Mouse (Mus musculus): ENCODE results near the gene Hand2. TPM values are rescaled to one million over a fixed set of nuclear protein-coding genes. Genes with fewer than 3 reads are reported as not detected.

Hand2 gene
- total RNA-seq, 1 experiment from 2014 or later, result not detected

DNA sequence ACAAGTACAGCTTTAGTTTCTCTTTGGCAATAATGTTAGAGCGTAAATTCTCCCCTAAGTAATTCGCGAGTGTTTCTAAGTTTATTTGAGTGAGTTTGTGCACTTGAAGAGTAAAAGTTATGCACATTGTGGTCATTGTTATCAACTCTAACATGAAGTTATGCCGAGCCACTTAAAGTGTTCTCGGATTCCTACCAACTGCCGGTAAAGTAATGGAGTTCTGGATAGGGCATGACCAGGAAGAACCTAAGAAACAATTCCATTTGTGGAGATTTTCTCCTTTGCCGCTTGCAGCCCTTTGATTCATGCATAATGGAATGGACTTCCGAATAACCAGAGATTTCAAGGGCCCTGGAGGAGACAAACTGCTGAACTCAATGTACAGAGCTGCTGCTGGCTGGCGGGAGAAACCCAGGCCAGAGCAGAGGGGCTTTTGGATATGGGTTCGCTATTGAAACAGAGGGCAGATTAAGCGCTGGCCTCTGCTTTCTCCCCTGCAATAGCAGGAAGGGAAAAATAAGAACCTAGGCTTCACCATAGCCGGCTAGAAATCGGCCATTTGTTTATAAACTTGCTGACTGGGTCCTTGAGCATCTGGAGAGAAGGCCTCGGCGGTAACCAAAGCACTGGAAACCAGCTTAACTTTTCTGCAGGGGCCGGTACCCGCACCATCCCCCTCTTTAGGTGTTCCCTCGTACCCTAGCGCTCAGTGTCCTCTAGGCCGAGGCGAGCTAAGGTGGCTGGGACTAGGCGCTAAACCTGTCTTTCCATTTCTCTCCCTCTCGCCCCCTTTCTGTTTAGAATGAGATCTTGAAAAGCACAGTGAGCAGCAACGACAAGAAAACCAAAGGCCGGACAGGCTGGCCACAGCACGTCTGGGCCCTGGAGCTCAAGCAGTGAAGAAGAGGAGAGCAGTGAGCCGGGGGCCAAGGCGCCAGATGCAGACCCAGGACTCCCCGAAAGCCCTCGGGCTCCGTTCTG lies 2.5 kb downstream of the Hand2 start:
- ATAC-seq (ENCODE audit: extremely low read depth, insufficient number of reproducible peaks, low FRiP score, poor library complexity, severe bottlenecking), result no peak

DNA sequence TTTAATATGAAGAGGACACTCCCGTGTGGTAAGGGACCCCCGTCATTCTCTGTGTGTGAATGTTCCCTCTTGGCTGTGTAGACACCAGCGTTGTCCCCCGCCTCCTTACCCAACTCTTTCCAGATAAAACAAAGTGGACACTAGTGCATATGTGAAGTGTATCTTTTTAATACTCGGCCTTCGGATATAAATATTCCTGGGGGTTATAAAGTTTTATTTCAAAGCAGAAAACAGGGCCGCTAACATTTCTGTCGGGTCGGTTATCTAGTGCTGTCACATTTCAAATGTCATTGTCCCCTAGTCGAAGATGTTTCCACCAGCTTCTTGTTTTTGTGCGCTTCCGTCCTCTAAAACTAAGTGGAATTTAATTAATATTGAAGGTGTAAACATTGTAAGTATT lies 3.3 kb downstream of the Hand2 start:
- no peak for ATAC-seq (ENCODE audit: extremely low read depth, insufficient number of reproducible peaks, low FRiP score, poor library complexity, severe bottlenecking)

DNA sequence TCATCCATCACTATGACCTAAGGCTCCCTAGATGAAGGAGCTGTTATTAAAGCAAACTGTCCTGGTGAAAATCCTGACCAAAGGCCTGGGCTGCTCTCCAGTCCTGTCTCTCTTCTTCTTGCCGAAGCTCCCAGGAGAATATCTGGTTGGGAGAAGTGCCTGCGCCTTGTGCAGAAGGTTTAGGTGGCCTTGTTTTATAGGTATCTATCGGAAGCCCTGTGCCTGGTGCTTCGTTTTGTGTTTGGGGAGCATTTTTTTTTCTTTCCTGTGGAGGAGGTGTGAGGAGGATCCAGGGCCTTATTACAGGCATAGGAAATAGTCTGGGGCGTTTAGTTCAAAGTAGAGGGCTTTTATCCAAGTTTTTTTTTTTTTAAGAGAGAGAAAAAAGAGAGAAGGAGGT lies 3.9 kb downstream of the Hand2 start:
- ATAC-seq (ENCODE audit: extremely low read depth, insufficient number of reproducible peaks, low FRiP score, poor library complexity, severe bottlenecking), result no peak

DNA sequence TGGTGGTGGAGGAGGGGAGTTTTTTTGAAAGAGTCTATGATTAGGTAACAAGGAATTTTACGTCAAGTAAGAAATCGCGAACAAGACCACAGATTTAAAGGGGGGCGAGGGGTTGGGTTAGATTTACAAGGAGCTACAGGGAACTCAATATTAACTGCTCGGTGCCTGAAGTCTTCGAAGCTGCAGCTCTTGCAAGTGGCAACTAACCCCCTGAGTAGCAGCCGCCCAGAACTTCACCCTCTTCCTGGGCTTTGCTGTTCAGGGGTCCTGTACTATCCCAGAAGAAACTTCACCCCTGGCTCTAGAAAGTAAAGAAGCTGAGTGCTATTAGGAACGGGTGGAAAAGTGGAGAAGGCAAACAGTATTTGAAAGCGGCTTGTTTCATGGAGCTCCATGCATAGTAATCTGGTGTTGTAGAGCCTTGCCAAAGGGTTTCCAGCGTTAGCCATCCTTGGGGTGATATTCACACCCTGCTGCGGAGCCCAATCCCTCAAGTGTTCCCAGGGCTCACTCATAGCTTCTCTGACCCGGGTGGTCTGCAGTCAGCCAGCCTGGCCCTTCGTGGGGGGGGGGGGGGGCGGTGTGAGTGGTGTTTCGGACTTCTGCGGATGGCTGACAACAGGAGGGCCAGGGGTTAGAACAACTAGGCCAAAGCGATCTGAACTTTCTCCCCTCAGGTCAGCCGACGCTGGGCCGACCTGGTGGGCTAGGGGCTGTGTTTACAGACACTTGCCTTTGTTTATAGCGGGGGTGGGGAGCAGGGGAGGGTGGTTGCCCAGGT lies 4.5 kb downstream of the Hand2 start:
- no peak for ATAC-seq (ENCODE audit: extremely low read depth, insufficient number of reproducible peaks, low FRiP score, poor library complexity, severe bottlenecking)

DNA sequence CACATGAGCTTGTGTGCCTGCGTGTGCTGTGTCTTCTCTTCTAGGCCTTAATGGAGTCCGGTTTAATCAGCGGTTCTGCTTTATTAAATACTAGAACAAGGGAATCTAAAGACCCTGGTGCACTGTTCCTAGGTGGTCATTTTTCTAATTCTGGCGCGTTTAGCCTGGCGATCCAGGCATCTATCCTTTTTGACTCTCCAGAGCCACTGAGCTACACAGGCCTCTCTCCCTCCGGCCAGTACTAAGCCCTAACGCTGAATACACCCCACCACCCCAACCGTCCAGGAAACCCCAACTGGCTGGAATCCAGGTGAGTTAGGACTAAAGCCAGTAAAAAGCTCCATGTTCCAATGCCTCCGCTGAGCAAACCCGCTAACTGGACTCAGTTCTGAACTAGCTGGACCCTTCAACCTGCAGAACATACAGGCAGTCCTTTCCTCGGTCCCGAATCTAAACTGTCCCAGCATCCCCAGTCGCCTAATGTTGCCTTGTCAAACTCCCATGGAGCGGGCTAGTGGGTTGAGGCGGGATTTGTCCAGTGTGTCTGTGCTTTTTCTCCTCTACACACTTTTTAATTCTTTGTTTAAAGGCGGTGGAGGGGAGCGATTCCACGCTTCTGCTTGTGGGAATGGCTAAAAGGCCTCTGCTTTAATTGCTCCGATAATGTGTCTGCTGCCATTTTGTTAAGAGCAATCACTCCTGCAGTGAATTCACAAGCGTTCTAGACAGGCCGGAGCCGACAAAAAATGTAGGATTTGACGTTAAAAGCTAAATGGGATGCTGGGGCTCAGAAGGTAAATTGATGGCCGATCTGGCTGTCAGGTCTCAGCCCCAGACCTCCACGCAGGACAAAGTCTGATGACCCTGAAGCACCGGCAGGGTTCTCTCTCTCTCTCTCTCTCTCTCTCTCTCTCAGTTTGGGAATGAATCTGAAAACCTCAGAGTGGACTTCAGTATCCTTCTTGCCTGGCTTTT lies 5.6 kb downstream of the Hand2 start:
- no peak for ATAC-seq (ENCODE audit: extremely low read depth, insufficient number of reproducible peaks, low FRiP score, poor library complexity, severe bottlenecking)

DNA sequence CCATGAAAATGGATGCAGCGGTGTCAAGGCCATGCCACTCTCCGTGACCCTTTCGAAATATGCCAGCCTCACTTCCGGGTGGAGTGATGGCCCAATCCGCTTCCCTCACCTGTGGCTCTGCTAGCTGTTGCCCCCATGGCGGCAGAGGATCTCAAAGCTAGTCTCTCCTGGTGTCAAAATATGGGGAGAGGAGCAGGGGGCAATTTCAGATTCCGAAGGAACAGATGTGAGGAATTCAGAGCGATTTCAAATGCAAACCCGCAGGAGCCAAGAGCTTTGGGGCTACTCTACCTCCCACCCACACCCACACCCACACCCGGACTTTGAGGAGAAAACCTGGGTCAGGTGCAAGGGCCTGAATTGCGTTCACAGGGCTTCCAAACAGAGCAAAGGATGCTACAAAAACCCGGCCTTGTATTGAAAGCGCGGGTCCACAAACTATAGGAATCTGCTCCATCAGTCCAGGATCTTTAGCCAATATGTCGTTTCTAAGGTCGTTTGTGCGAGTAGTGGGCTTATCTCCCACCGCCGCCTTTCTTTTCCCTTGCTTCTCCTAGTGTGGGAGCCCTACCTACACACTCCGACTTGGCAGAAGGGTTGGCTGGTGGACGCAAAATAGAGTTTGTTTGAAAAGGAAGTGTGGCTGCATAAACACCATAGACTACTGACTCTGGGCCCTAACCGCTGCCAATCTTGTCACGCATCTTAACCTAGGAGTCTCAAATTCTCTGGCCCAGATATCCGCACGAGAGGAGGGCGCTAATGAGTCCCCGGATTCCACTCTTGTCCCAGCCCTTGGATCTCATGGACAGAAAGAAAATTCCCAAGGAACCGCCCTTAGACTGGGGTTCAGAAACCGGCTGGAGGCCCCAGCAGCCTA lies 6.7 kb downstream of the Hand2 start:
- no peak for ATAC-seq (ENCODE audit: extremely low read depth, insufficient number of reproducible peaks, low FRiP score, poor library complexity, severe bottlenecking)

DNA sequence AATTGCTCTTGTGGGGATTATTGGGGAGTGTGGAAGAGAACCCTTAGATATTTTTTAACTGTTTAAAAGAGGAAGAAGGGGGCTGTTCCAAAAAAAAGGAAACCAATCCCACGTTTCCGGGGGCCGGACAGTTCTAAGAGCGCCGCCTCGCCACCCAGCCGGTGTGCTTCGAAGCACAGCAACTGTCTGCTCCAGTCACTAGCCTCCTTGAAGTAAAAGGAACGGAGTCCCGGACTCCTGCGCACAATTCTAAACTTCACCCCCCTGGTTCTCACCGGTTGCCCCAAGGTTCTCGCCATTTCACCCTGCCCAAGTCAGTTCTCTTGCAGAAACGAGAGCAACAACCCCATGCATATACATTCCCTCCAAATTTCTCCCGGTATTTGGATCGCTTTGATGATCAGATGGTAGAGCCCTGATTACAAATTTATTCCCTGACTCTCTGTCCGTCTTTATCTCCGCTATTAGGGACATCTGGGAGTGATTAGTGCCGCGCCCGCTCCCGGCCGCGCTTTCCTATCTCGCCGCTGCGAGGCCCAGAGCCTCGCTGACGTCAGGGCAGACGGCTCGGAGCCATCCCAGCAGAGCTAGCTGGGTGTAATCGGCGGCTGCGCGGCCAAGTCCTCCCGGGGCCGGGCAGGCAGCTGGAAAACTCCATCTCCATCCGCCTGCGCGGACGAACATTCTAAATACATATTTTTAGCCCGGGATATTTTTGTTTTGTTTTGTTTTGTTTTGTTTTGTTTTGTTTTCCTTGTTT lies 7.6 kb downstream of the Hand2 start:
- ATAC-seq (ENCODE audit: extremely low read depth, insufficient number of reproducible peaks, low FRiP score, poor library complexity, severe bottlenecking), result no peak

DNA sequence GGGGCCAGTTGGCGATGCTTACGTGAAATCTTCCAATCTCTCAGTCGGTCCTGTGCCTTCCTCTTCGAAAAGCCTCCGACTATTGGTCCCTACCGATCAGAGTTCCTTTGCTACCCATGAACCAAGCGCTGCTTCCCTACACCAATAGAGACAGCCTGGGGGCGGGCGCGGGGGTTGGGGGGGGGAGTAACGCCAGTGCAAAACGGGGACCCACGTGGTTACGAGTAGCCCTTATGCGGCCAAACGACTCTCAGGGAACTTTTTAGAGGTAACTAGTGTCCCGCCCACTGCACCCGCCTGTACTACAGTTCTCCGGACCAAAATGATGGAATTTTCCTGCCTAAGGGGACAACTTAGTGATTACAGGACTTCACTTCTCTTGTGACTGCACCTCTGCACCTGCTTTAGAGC lies 8.2 kb downstream of the Hand2 start:
- no peak for ATAC-seq (ENCODE audit: extremely low read depth, insufficient number of reproducible peaks, low FRiP score, poor library complexity, severe bottlenecking)

DNA sequence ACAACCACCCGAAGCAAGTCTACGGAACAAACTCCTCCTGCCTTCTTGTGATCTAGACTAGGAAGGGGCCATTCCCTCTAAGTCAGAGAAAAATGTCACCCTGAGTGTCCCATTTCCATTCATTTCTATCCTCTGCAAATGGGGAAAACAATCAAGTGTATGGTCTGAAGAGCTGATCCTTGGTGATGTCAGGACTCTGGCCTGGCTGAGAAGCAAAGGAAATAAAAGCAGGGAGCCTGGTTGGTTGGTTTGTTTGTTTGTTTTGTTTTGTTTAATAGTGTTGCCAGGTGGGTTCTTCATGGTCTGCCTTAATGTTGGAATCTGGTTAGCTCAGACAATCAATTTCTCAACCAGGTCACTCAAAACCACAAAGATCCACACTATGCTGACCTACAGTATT lies 9.3 kb downstream of the Hand2 start:
- ATAC-seq (ENCODE audit: extremely low read depth, insufficient number of reproducible peaks, low FRiP score, poor library complexity, severe bottlenecking), result no peak

DNA sequence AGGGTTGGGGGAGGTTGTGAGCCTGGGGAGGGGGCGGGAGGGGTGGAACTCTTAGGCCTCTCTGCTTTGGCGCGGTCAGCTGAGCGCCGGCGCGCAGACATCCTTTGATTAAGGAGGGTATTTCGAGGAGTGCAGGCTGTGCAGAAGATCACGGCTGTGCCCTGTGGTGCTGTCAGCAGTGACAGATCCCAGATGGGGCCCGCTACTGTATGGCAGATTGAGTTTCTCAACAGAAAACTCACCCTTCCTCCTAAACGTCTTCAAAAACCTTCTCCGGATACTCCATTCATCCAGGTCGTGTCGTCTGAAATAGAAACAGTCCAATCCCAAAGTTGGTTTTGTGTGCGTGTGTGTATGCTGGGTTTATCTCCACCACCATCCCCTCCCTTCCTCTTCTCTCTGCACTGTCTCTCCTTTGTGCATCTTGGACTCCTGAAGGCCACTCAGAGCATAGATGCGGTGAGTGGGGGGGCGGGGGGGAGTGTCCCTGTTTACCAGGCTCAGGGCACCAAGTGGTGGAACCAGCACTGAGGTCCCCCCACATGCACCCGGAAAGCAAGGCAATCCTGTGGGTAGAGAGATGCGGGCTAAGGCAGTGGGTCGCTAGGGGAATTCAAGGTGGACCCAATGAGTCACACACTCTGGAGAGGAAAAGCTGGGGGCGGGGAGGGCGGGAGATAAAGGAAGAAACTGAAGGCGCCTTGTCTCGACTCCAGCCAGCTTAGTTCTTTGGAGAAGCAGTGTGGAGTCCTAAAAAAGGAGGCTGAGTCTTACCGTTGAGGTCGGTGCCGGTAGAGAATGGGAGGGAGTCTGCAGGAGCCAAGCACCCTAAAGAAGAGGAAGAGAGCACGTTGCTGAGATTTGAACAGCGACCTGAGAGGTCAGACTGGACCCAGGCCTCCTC lies 11.2 kb downstream of the Hand2 start:
- ATAC-seq (ENCODE audit: extremely low read depth, insufficient number of reproducible peaks, low FRiP score, poor library complexity, severe bottlenecking), result no peak

DNA sequence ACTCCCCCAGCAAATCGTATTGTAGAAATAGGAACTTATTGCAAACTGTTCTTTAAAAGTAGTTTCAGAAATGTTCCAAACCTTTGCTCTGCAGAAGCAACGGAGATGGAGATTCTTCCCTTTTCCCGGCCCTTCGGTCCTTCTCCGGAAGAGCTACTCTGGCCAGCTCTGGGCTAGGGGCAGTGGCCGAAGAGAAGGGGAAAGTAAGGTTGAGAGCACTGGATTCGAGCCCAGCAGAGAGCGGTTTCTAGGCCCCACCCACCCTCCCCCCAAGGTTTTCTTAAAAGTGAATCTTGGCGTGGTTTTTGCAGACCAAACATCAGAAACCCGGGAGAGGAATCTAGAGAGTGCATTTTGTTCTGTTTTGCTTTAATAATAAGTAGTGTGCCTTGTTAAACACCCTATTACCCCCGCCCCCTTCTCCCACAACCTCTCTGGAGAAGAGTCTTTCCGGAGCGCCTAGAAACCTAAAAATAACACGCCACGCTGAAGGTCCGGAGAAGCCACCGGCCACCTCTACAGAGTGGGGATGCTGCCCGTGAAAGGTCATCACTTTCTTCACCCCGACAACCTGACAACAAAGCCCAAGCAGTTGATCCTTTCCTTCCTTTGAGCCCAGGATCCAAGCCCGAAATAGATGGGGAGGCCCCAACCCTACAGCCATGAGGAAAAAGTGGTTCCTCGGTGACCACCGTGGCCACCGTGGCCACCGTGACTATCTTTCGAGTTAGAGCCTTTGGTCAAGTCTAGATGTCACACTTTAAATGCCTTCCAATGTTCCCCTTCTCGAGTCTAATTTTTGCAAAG lies 12.1 kb downstream of the Hand2 start:
- ATAC-seq (ENCODE audit: extremely low read depth, insufficient number of reproducible peaks, low FRiP score, poor library complexity, severe bottlenecking), result no peak

DNA sequence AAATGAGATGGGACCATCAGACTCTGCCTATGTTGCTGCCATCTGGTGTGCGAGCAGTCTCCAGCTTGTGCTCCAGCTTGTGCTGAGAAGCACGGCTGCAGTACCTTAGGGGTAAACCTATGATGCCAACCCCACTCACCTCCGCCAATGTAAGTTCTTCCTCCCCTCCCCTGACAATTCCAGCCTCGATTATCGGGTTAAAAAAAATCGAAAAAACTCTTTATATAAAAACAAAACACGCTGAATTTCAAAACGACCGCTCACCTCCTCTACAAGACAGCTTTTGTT lies 12.6 kb downstream of the Hand2 start:
- ATAC-seq (ENCODE audit: extremely low read depth, insufficient number of reproducible peaks, low FRiP score, poor library complexity, severe bottlenecking), result no peak

DNA sequence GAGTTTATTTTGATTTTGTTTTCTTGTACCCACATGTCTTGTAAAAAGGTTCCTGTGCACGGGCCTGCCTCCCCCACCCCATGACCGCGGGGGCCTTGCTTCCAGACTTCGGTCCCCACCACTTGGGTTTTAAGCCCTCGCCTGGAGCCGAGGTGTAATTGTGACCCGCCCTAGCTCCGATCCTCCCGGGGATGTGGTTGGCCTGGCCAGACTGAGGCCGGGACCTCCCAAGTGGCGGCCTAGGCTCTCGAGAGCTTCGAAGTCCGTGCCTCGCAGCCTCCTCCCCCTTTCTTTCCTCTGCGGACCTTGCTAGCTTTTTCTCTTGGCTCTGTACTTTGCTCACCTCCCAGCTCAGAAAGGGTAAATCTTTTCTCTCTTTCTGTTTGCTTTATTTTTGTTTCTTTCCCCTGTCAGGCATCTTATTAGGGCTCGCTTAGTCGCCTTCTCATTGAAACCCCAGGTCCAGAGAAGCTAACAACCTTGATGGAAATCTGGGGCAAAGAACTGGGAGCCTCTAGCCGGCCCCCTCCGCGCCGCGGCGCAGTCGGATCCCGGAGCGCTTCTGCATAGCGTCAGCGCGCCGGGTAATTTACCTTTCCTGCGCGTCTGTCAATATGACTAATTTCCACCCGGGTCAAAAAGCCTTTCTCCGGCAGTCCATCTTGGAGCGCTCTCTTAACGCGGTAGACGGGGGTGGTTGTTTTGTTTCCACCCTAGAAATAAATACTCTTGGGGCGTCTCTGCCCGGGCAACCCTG lies 13.2 kb downstream of the Hand2 start:
- ATAC-seq (ENCODE audit: extremely low read depth, insufficient number of reproducible peaks, low FRiP score, poor library complexity, severe bottlenecking), result no peak

DNA sequence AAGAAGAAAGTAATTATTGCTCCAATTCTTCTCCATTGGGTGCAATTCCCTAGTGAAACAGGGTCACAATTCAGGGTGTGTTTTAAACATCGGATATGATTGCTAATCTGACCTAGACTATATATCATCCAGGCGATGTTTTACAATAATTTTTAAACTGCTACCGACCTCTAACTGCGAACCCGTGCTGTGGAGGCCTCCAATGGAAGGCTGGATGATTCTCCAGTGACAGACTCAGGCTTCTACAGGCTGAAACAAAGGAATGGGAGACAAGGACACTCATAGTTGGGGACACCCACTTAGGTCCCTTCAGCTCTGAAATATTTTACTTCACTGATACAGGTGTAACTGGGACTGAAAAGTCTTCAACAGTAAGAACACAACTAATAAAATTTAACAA lies 13.9 kb downstream of the Hand2 start:
- ATAC-seq (ENCODE audit: extremely low read depth, insufficient number of reproducible peaks, low FRiP score, poor library complexity, severe bottlenecking), result no peak

DNA sequence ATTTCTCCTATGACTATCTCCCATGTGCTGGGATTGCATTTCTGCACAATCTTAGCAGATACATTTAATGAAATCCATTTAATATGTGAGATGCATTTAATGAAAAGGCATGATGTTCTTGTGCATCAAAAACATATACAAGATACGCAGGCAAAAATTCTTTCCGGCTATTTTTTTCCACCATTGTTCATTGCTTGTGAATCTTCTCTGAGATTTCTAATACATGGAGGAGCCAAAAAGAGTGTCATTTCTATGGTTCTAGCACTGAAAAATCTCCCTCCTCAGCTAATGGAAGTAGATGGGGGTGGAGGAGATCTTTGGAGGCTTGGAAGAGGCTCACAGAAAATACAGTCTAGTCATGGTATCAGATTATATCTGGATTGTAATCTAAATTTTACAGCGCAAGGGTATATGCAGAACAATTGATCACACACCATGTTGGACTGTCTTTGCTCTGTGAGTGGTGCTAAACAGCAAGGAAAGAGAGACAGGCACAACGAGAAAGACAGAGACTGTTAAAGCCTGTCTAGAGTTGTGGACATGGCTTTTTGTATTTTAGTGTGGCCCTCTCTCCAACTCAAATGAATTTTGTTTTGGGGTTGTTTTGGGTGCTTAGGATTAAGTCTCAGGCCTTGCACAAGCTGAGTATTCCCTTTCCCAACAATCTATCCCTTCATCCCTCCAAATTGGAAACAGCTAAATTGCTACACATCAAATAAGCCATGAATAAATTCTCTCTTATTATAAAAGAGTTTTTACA lies 16.7 kb downstream of the Hand2 start:
- ATAC-seq (ENCODE audit: extremely low read depth, insufficient number of reproducible peaks, low FRiP score, poor library complexity, severe bottlenecking), result no peak

Data from neutrophil, adult 5-6 weeks (primary cell).